Mouse (Mus musculus) midbrain, embryonic 12.5 days (tissue): Measurements from ENCODE around the gene Fgfr2. TPM values are rescaled to one million over a fixed set of nuclear protein-coding genes. Genes with fewer than 3 reads are reported as not detected.
A peak's percentile ranks its signal among the peaks of the same experiment; 100 is the strongest.

Source experiments
- ATAC-seq: fragments of 200-750 bp; cut with Nextera tagmentation; 2 replicates; pipeline ENCODE4 v1.8.0; 2017; ENCODE audit warnings: low read depth, moderate TSS enrichment, moderate library complexity; ENCODE audit not compliant: low FRiP score
- H3K27ac ChIP-seq: fragments of 300-500 bp; sonication (generic); replicated peaks from 2 replicates; pipeline ENCODE4 v1.5.1; 2016; ENCODE audit warnings: mild to moderate bottlenecking
- H3K27me3 ChIP-seq: fragments of 300-500 bp; sonication (generic); 2 replicates; pipeline ENCODE4 v1.6.1; 2016; ENCODE audit warnings: mild to moderate bottlenecking
- H3K36me3 ChIP-seq: fragments of 300-500 bp; sonication (generic); 2 replicates; pipeline ENCODE4 v1.6.1; 2016
- H3K4me1 ChIP-seq: fragments of 300-500 bp; sonication (generic); 2 replicates; pipeline ENCODE4 v1.6.1; 2016
- H3K4me2 ChIP-seq: fragments of 300-500 bp; sonication (generic); replicated peaks from 2 replicates; pipeline ENCODE4 v1.6.1; 2016; ENCODE audit warnings: mild to moderate bottlenecking, moderate library complexity
- H3K4me3 ChIP-seq: fragments of 300-500 bp; sonication (generic); 2 replicates; pipeline ENCODE4 v1.5.1; 2016; ENCODE audit warnings: mild to moderate bottlenecking
- H3K9ac ChIP-seq: fragments of 300-500 bp; sonication (generic); replicated peaks from 2 replicates; pipeline ENCODE4 v1.6.1; 2016; ENCODE audit warnings: mild to moderate bottlenecking, moderate library complexity
- H3K9me3 ChIP-seq: fragments of 300-500 bp; sonication (generic); 2 replicates; pipeline ENCODE4 v1.6.1; 2016; ENCODE audit warnings: mild to moderate bottlenecking
- WGBS: fragments of 180-500 bp; shearing (Covaris S2); methylation state at CpG from one replicate; pipeline ENCODE4 v1.1.7; 2016; 5-methylcytosine and 5-hydroxymethylcytosine counted together
- polyA plus RNA-seq: library from polyadenylated mRNA; unstranded; fragments of >200 nt; fragmentation: Nextera tagmentation; extraction: Ambion mirVana; gene quantifications from 2 replicates; pipeline ENCODE4 v1.2.1, GENCODE M21; 2016

Fgfr2 gene
- polyA plus RNA-seq, 1 experiment from 2014 or later, result 96.5 TPM

DNA sequence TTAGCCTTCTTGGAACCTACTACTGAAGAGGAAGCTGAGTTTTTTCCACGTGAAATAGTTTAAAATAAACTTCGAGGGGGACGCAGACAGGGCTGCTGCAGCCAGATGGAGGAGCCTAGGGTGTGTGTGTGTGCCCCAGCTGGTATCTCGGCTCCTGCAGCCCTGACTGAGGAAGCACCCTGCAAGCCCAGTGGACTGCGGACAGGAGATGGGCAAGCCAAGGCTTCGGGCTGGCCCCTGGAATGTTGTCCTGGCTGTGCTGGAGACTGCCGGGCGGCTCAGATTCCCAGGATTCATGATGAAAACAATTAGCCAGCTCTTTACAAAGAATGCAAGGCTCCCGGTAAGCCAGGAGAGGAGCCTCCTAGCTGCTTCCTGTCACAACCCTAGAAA, 465.1 kb downstream of the Fgfr2 start:
- Histone ChIP-seq H3K27ac (0 out of 2 replicates have a peak overlapping the region, but pooled peaks have one; percentile 15), H3K36me3 (no peaks in the 10 kb centered on the region), H3K4me3 (no peak overlapping the region), H3K9me3 (no peaks in the 10 kb centered on the region), H3K27me3 (0 out of 2 replicates have a peak, but pooled peaks cover 24% of the 10 kb centered on the region), H3K4me1 (peaks cover 34% of the 10 kb centered on the region), H3K4me2 (no peak overlapping the region), H3K9ac (0 out of 2 replicates have a peak overlapping the region, but pooled peaks have one; percentile 0)
- WGBS, result 8% methylated on average over 9 of the region's 9 CpGs
- no peak for ATAC-seq

GRCm38 (mm10) chr7:132657371-132658057, 465.6 kb downstream of the Fgfr2 start:
- ATAC-seq, result no peak; the same call in 1 of the 2 replicates
- H3K4me2 ChIP-seq, result no peak overlapping the region
- peaks cover 34% of the 10 kb centered on the region for H3K4me1 ChIP-seq
- H3K4me3 ChIP-seq, result no peak overlapping the region
- 0 out of 2 replicates have a peak, but pooled peaks cover 24% of the 10 kb centered on the region for H3K27me3 ChIP-seq
- H3K9me3 ChIP-seq, result no peaks in the 10 kb centered on the region
- H3K27ac ChIP-seq, result 0 out of 2 replicates have a peak overlapping the region, but pooled peaks have one; percentile 15
- H3K36me3 ChIP-seq, result no peaks in the 10 kb centered on the region
- no peak overlapping the region for H3K9ac ChIP-seq
- 35% methylated on average over 14 of the region's 14 CpGs for WGBS

DNA sequence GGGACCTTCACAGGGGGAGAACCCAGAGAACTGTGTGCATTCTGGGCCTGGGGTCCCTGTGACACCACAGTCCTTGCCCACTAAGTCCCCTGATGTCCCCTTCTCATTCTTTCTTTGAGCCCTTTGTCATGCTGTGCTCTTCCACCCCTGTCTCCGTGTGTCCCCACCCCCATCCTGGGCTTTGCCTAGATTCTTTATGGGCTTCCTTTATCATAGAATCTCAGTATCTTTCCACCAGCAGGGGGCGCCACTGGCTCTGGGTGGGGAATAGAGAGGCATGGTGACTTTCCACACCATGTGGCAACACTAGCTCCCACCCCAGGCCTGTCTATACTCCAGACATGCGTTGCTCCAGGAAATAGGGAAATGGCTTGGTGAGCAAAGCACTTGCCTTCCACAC, 466.6 kb downstream of the Fgfr2 start:
- ATAC-seq, result peak; percentile 69
- Histone ChIP-seq H3K9me3 (no peaks in the 10 kb centered on the region), H3K36me3 (no peaks in the 10 kb centered on the region), H3K4me2 (no peak overlapping the region), H3K4me3 (no peak overlapping the region), H3K9ac (no peak overlapping the region), H3K4me1 (peaks cover 34% of the 10 kb centered on the region), H3K27me3 (0 out of 2 replicates have a peak, but pooled peaks cover 17% of the 10 kb centered on the region), H3K27ac (no peak overlapping the region)
- WGBS, result 0% methylated on average over 3 of the region's 3 CpGs

GRCm38 (mm10) chr7:132656075-132656474, 467.1 kb downstream of the Fgfr2 start:
- 16% methylated on average over 9 of the region's 9 CpGs for WGBS
- Histone ChIP-seq H3K9ac (no peak overlapping the region), H3K4me2 (no peak overlapping the region), H3K27me3 (0 out of 2 replicates have a peak, but pooled peaks cover 13% of the 10 kb centered on the region), H3K27ac (no peak overlapping the region), H3K9me3 (no peaks in the 10 kb centered on the region), H3K36me3 (no peaks in the 10 kb centered on the region), H3K4me1 (peaks cover 34% of the 10 kb centered on the region), H3K4me3 (no peak overlapping the region)
- ATAC-seq, result peak; percentile 54

GRCm38 (mm10) chr7:132654412-132654811, 468.7 kb downstream of the Fgfr2 start:
- H3K27me3 ChIP-seq, result 0 out of 2 replicates have a peak, but pooled peaks cover 7% of the 10 kb centered on the region
- no peaks in the 10 kb centered on the region for H3K36me3 ChIP-seq
- H3K27ac ChIP-seq, result no peak overlapping the region
- H3K4me1 ChIP-seq, result peaks cover 26% of the 10 kb centered on the region
- H3K9ac ChIP-seq, result no peak overlapping the region
- ATAC-seq, result no peak
- WGBS, result 79% methylated on average over 3 of the region's 3 CpGs
- no peak overlapping the region for H3K4me3 ChIP-seq
- no peaks in the 10 kb centered on the region for H3K9me3 ChIP-seq
- H3K4me2 ChIP-seq, result no peak overlapping the region

- Histone ChIP-seq H3K36me3 (no peaks in the 10 kb centered on the region), H3K4me1 (no peaks in the 10 kb centered on the region), H3K9ac (no peak overlapping the region), H3K4me3 (no peak overlapping the region), H3K27me3 (no peaks in the 10 kb centered on the region), H3K4me2 (no peak overlapping the region), H3K27ac (no peak overlapping the region), H3K9me3 (no peaks in the 10 kb centered on the region)
- WGBS, result 96% methylated on average over 1 of the region's 1 CpGs
- ATAC-seq, result no peak
These were observed 476.6 kb downstream of the Fgfr2 start for GRCm38 (mm10) chr7:132646514-132646913.

DNA sequence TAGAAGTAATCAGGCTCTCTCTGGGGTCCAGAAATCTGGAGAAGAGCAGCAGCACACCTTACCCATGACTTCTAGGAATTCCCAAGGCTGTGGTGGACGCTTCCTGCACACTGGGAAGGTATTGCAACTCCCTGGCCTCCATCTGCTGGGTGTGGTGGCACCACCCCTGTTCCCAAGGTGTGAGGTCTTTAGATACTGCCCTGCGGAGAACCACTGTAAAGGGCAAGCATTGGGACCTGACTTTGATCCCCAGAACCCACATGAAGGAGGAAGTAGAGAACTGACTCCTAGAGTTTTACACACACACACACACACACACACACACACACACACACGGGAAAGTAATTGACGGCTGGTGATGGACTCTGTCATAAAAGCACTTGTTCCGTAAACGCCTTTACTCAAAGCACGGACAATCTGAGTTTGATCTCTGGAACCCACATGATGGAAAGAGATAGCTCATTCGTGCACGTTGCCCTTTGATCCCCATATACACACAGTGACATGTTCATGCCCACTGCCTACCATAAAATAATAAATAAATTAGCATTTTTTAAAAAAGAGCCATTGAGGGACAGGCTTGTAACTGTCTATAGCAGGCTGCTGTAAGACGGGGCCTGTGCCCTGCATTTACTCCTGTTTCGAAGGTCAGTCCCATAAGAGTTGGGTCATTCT, 478.4 kb downstream of the Fgfr2 start:
- 0 out of 2 replicates have a peak, but pooled peaks cover 5% of the 10 kb centered on the region for H3K4me1 ChIP-seq
- 86% methylated on average over 11 of the region's 11 CpGs for WGBS
- H3K36me3 ChIP-seq, result no peaks in the 10 kb centered on the region
- H3K9me3 ChIP-seq, result no peaks in the 10 kb centered on the region
- no peaks in the 10 kb centered on the region for H3K27me3 ChIP-seq
- H3K4me3 ChIP-seq, result no peak overlapping the region
- no peak overlapping the region for H3K9ac ChIP-seq
- no peak overlapping the region for H3K27ac ChIP-seq
- no peak for ATAC-seq
- no peak overlapping the region for H3K4me2 ChIP-seq

GRCm38 (mm10) chr7:132641606-132642005, 481.5 kb downstream of the Fgfr2 start:
- 79% methylated on average over 1 of the region's 1 CpGs for WGBS
- H3K9ac ChIP-seq, result no peak overlapping the region
- no peak overlapping the region for H3K4me2 ChIP-seq
- H3K4me3 ChIP-seq, result no peak overlapping the region
- no peaks in the 10 kb centered on the region for H3K36me3 ChIP-seq
- ATAC-seq, result no peak
- no peak overlapping the region for H3K27ac ChIP-seq
- H3K27me3 ChIP-seq, result 0 out of 2 replicates have a peak, but pooled peaks cover under 1% of the 10 kb centered on the region
- H3K4me1 ChIP-seq, result peaks cover 15% of the 10 kb centered on the region; the same call in 1 of the 2 replicates
- H3K9me3 ChIP-seq, result no peaks in the 10 kb centered on the region

DNA sequence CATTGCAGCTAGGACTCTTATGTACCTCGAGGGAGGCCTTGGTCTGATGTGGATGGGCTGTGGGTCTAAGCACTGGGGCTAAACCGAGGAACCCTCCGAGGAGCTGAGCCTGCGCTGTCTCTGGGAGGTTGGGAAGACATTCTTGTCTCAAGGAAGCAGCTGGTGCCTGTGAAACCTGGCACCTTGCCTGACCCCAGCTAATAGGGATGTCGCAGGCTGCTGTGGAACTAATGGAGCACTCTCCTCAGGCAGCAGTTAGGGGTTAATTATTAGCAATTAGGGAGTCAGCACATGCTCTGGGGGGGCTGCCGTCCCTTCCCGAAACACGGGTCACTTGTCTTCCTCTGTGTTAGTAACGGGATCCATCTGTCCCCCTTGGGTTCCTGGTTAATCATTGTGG, 482.2 kb downstream of the Fgfr2 start:
- no peak for ATAC-seq
- no peak overlapping the region for H3K4me3 ChIP-seq
- 55% methylated on average over 9 of the region's 9 CpGs for WGBS
- peaks cover 15% of the 10 kb centered on the region; the same call in 1 of the 2 replicates for H3K4me1 ChIP-seq
- no peaks in the 10 kb centered on the region for H3K9me3 ChIP-seq
- H3K36me3 ChIP-seq, result no peaks in the 10 kb centered on the region
- peaks cover 7% of the 10 kb centered on the region for H3K27me3 ChIP-seq
- H3K4me2 ChIP-seq, result no peak overlapping the region
- no peak overlapping the region for H3K27ac ChIP-seq
- no peak overlapping the region for H3K9ac ChIP-seq

GRCm38 (mm10) chr7:132638446-132639087, 484.6 kb downstream of the Fgfr2 start:
- H3K27me3 ChIP-seq, result peaks cover 16% of the 10 kb centered on the region
- WGBS, result 57% methylated on average over 12 of the region's 12 CpGs
- no peak overlapping the region for H3K27ac ChIP-seq
- no peak overlapping the region for H3K4me2 ChIP-seq
- no peaks in the 10 kb centered on the region for H3K36me3 ChIP-seq
- H3K4me3 ChIP-seq, result no peak overlapping the region
- H3K9ac ChIP-seq, result no peak overlapping the region
- H3K4me1 ChIP-seq, result peaks cover 15% of the 10 kb centered on the region; the same call in 1 of the 2 replicates
- peak; percentile 52; the same call in 1 of the 2 replicates for ATAC-seq
- no peaks in the 10 kb centered on the region for H3K9me3 ChIP-seq

GRCm38 (mm10) chr7:132637292-132637691, 485.9 kb downstream of the Fgfr2 start:
- H3K36me3 ChIP-seq, result no peaks in the 10 kb centered on the region
- 26% methylated on average over 12 of the region's 12 CpGs for WGBS
- H3K4me3 ChIP-seq, result no peak overlapping the region
- no peak overlapping the region for H3K4me2 ChIP-seq
- H3K4me1 ChIP-seq, result peaks cover 15% of the 10 kb centered on the region; the same call in 1 of the 2 replicates
- peaks cover 16% of the 10 kb centered on the region for H3K27me3 ChIP-seq
- H3K9ac ChIP-seq, result 0 out of 2 replicates have a peak overlapping the region, but pooled peaks have one; percentile 21
- ATAC-seq, result no peak
- H3K27ac ChIP-seq, result no peak overlapping the region
- no peaks in the 10 kb centered on the region for H3K9me3 ChIP-seq

DNA sequence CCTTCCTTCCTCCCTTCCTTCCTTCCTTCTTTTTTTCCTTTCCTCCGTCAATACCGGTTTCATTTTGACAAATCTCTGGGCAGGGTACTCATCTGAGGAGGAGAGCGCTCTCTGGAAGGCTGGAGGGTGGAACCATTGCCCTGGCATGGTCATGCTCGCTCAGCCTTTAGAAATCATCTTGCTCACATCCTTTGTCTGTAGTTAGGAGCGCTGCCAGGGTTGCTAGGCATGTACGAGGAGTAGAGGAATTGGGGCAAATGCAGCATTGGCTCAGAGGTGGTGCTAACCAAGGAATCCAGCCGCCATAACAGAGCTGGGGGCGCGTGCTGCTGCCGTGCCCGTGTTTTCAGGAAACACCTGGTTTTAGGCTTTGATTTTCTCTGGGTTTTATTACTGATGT, 491.8 kb downstream of the Fgfr2 start:
- no peak overlapping the region for H3K27ac ChIP-seq
- no peak for ATAC-seq
- no peak overlapping the region for H3K4me2 ChIP-seq
- no peaks in the 10 kb centered on the region for H3K9me3 ChIP-seq
- 84% methylated on average over 11 of the region's 11 CpGs for WGBS
- no peak overlapping the region for H3K4me3 ChIP-seq
- H3K9ac ChIP-seq, result no peak overlapping the region
- H3K4me1 ChIP-seq, result no peaks in the 10 kb centered on the region; the same call in 1 of the 2 replicates
- peaks cover 18% of the 10 kb centered on the region for H3K27me3 ChIP-seq
- H3K36me3 ChIP-seq, result no peaks in the 10 kb centered on the region
